Mouse (Mus musculus): ENCODE results near the gene Slc16a12. TPM values are rescaled to one million over a fixed set of nuclear protein-coding genes. Genes with fewer than 3 reads are reported as not detected.

The Slc16a12 gene
- polyA plus RNA-seq, 1 experiment = 59.6 TPM

DNA sequence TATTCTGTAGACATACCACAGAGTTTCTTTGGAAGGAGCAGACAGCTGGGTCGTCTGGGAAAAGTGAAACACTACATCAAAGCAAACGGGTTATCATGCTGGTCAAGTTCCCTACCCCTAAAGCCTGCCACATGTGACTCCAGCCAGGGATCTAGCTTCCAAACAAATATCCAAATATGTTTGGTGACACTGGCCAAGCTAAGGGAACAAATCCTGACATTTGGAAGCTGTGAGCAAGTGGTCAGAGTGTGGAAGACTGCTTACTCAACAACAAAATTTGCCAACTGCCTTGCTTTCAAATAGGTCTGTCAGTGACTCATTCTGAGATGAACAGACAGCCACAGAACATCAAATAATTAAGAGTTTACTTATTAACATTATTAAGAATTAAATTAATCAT lies 28.6 kb downstream of the Slc16a12 start:
- peaks cover 35% of the 10 kb centered on the region for H3K4me1 ChIP-seq (ENCODE audit: control insufficient read depth, insufficient read depth, low read length)
- peak overlapping the region; percentile 88 for H3K27ac ChIP-seq (ENCODE audit: insufficient read depth, low read depth, low read length)
- no peak overlapping the region for H3K4me3 ChIP-seq (ENCODE audit: insufficient read depth, low read depth, low read length)
- H3K36me3 ChIP-seq (ENCODE audit: control insufficient read depth, insufficient read depth, low read length) = no peaks in the 10 kb centered on the region
- DNase-seq = peak; percentile 88
- H3K27me3 ChIP-seq (replicated peaks; ENCODE audit: control insufficient read depth, insufficient read depth, low read length) = no peaks in the 10 kb centered on the region
- TF ChIP-seq POLR2A (IDR thresholded peaks at IDR 0.05; ENCODE audit: low read depth, low read length) (no peak), CTCF (conservative IDR thresholded peaks at IDR 0.05; ENCODE audit: insufficient read depth, insufficient read length, low read depth, low read length) (no peak)
- 26% methylated on average over 2 of the region's 2 CpGs for WGBS

DNA sequence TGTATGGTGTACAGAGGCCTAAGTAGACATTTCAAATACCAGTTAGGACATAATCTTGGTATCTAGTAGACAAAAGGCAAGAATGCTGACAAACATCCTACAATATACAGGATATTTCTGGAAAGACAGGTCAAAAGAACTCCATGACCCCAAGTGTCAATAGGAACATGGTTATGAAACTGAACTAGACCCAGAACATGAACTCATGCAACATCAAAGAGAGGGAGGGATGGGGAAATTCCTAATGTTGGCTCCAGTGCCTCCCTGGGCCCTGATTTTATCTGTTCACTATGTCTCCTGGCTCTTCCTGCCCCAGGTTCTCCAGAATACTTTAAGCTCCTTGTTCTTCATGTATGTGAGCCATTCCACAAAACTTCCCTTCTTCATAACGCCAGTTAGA lies 31.2 kb downstream of the Slc16a12 start:
- Histone ChIP-seq H3K27ac (ENCODE audit: insufficient read depth, low read depth, low read length) (peak overlapping the region; percentile 52), H3K4me1 (ENCODE audit: control insufficient read depth, insufficient read depth, low read length) (peaks cover 31% of the 10 kb centered on the region), H3K27me3 (replicated peaks; ENCODE audit: control insufficient read depth, insufficient read depth, low read length) (no peaks in the 10 kb centered on the region), H3K36me3 (ENCODE audit: control insufficient read depth, insufficient read depth, low read length) (no peaks in the 10 kb centered on the region; the same call in 1 of the 2 replicates), H3K4me3 (ENCODE audit: insufficient read depth, low read depth, low read length) (no peak overlapping the region)
- WGBS = 94% methylated on average over 1 of the region's 1 CpGs
- no peak for DNase-seq
- TF ChIP-seq CTCF (conservative IDR thresholded peaks at IDR 0.05; ENCODE audit: insufficient read depth, insufficient read length, low read depth, low read length) (no peak), POLR2A (IDR thresholded peaks at IDR 0.05; ENCODE audit: low read depth, low read length) (no peak)

DNA sequence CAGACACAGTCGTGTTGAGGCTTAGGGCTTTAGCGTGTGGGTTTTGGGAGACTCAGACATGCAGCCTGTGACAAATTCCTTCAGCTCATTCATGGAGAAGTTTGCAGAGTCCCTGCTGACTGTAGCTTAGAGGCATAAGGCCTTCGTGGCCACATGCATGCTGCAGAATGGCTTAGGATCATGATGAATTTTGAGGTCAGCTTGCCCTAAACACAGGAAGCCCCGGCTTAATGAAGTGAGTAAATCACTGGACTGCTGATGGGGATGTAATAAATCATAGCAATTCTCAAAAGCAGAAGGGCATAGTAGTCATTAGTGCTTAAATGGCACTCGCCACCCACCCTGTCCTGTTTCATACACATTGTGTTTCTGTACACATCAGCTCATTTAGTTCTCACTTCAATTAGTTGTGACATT lies 32.8 kb downstream of the Slc16a12 start:
- 26% methylated on average over 5 of the region's 5 CpGs for WGBS
- no peak for DNase-seq

DNA sequence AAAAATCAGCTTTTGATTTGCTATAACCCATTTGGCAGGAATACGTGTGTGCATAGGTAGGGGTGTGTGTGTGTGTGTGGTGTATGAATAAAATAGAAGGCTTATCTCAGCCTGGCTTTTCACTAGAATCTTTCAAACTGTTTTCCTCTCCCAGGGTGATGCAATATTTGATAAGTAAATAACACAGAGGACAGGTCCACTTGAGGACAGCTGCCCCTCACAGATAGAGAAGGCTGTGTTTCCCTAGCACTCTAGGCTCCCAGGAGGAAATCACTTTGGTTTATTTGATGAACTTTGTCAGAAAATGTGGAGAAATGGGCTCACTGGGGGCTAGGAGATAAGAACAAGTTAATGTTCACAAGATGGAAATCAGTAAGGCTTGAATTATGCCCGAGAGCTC lies 35.0 kb downstream of the Slc16a12 start:
- Histone ChIP-seq H3K36me3 (ENCODE audit: control insufficient read depth, insufficient read depth, low read length) (no peaks in the 10 kb centered on the region; the same call in 1 of the 2 replicates), H3K27me3 (replicated peaks; ENCODE audit: control insufficient read depth, insufficient read depth, low read length) (no peaks in the 10 kb centered on the region), H3K4me3 (ENCODE audit: insufficient read depth, low read depth, low read length) (no peak overlapping the region), H3K27ac (ENCODE audit: insufficient read depth, low read depth, low read length) (no peak overlapping the region), H3K4me1 (ENCODE audit: control insufficient read depth, insufficient read depth, low read length) (peaks cover 29% of the 10 kb centered on the region)
- no peak for TF ChIP-seq POLR2A (IDR thresholded peaks at IDR 0.05; ENCODE audit: low read depth, low read length)
- no peak for TF ChIP-seq CTCF (conservative IDR thresholded peaks at IDR 0.05; ENCODE audit: insufficient read depth, insufficient read length, low read depth, low read length)
- 70% methylated on average over 2 of the region's 2 CpGs for WGBS
- no peak for DNase-seq

More for the DNA sequence above, 32.8 kb downstream of the Slc16a12 start:
- Histone ChIP-seq H3K27me3 (replicated peaks; ENCODE audit: control insufficient read depth, insufficient read depth, low read length) (no peaks in the 10 kb centered on the region), H3K36me3 (ENCODE audit: control insufficient read depth, insufficient read depth, low read length) (no peaks in the 10 kb centered on the region; the same call in 1 of the 2 replicates), H3K27ac (ENCODE audit: insufficient read depth, low read depth, low read length) (peak overlapping the region; percentile 53; the same call in 1 of the 2 replicates), H3K4me1 (ENCODE audit: control insufficient read depth, insufficient read depth, low read length) (peaks cover 34% of the 10 kb centered on the region), H3K4me3 (ENCODE audit: insufficient read depth, low read depth, low read length) (no peak overlapping the region)
- TF ChIP-seq CTCF (conservative IDR thresholded peaks at IDR 0.05; ENCODE audit: insufficient read depth, insufficient read length, low read depth, low read length) (no peak), POLR2A (IDR thresholded peaks at IDR 0.05; ENCODE audit: low read depth, low read length) (no peak)

- H3K36me3 ChIP-seq (ENCODE audit: control insufficient read depth, insufficient read depth, low read length) = no peaks in the 10 kb centered on the region; the same call in 1 of the 2 replicates
- no peaks in the 10 kb centered on the region for H3K27me3 ChIP-seq (replicated peaks; ENCODE audit: control insufficient read depth, insufficient read depth, low read length)
- WGBS = 52% methylated on average over 2 of the region's 2 CpGs
- TF ChIP-seq CTCF (conservative IDR thresholded peaks at IDR 0.05; ENCODE audit: insufficient read depth, insufficient read length, low read depth, low read length) = no peak
- TF ChIP-seq POLR2A (IDR thresholded peaks at IDR 0.05; ENCODE audit: low read depth, low read length) = no peak
- H3K4me3 ChIP-seq (ENCODE audit: insufficient read depth, low read depth, low read length) = no peak overlapping the region
- DNase-seq = peak; percentile 82
- H3K4me1 ChIP-seq (ENCODE audit: control insufficient read depth, insufficient read depth, low read length) = peaks cover 30% of the 10 kb centered on the region
- H3K27ac ChIP-seq (ENCODE audit: insufficient read depth, low read depth, low read length) = peak overlapping the region; percentile 16; the same call in 1 of the 2 replicates
These were observed 38.9 kb downstream of the Slc16a12 start for GRCm38 (mm10) chr19:34708221-34708620.

GRCm38 (mm10) chr19:34707571-34707970 lies 39.5 kb downstream of the Slc16a12 start:
- Histone ChIP-seq H3K4me1 (ENCODE audit: control insufficient read depth, insufficient read depth, low read length) (peaks cover 27% of the 10 kb centered on the region), H3K27ac (ENCODE audit: insufficient read depth, low read depth, low read length) (peak overlapping the region; percentile 72), H3K27me3 (replicated peaks; ENCODE audit: control insufficient read depth, insufficient read depth, low read length) (no peaks in the 10 kb centered on the region), H3K36me3 (ENCODE audit: control insufficient read depth, insufficient read depth, low read length) (no peaks in the 10 kb centered on the region), H3K4me3 (ENCODE audit: insufficient read depth, low read depth, low read length) (no peak overlapping the region)
- 26% methylated on average over 2 of the region's 2 CpGs for WGBS
- TF ChIP-seq CTCF (conservative IDR thresholded peaks at IDR 0.05; ENCODE audit: insufficient read depth, insufficient read length, low read depth, low read length) (no peak), POLR2A (IDR thresholded peaks at IDR 0.05; ENCODE audit: low read depth, low read length) (no peak)
- DNase-seq = peak; percentile 74

GRCm38 (mm10) chr19:34706261-34706660 lies 40.8 kb downstream of the Slc16a12 start:
- H3K36me3 ChIP-seq (ENCODE audit: control insufficient read depth, insufficient read depth, low read length) = no peaks in the 10 kb centered on the region
- H3K4me3 ChIP-seq (ENCODE audit: insufficient read depth, low read depth, low read length) = no peak overlapping the region
- peaks cover 26% of the 10 kb centered on the region for H3K4me1 ChIP-seq (ENCODE audit: control insufficient read depth, insufficient read depth, low read length)
- WGBS = 43% methylated on average over 6 of the region's 6 CpGs
- TF ChIP-seq POLR2A (IDR thresholded peaks at IDR 0.05; ENCODE audit: low read depth, low read length) = no peak
- no peak for TF ChIP-seq CTCF (conservative IDR thresholded peaks at IDR 0.05; ENCODE audit: insufficient read depth, insufficient read length, low read depth, low read length)
- DNase-seq = peak; percentile 93
- no peaks in the 10 kb centered on the region for H3K27me3 ChIP-seq (replicated peaks; ENCODE audit: control insufficient read depth, insufficient read depth, low read length)
- peak overlapping the region; percentile 88 for H3K27ac ChIP-seq (ENCODE audit: insufficient read depth, low read depth, low read length)
